Mouse (Mus musculus) heart, embryonic 15.5 days (tissue): Measurements from ENCODE around the gene Olfr531. TPM values are rescaled to one million over a fixed set of nuclear protein-coding genes. Genes with fewer than 3 reads are reported as not detected.

Source experiments
- ATAC-seq: fragments of 200-750 bp; cut with Nextera tagmentation; replicated peaks from 2 replicates; pipeline ENCODE4 v1.8.0; 2017; ENCODE audit warnings: low read depth, moderate TSS enrichment; ENCODE audit not compliant: insufficient number of reproducible peaks, insufficient read depth, low FRiP score
- H3K27ac ChIP-seq: fragments of 300-500 bp; sonication (generic); 2 replicates; pipeline ENCODE4 v1.5.1; 2015; ENCODE audit warnings: mild to moderate bottlenecking, inconsistent platforms
- H3K27me3 ChIP-seq: fragments of 300-500 bp; sonication (generic); 2 replicates; pipeline ENCODE4 v1.6.1; 2015; ENCODE audit warnings: inconsistent platforms
- H3K36me3 ChIP-seq: fragments of 300-500 bp; sonication (generic); 2 replicates; pipeline ENCODE4 v1.6.1; 2015; ENCODE audit warnings: mild to moderate bottlenecking, inconsistent platforms
- H3K4me1 ChIP-seq: fragments of 300-500 bp; sonication (generic); replicated peaks from 2 replicates; pipeline ENCODE4 v1.6.1; 2015; ENCODE audit warnings: inconsistent platforms
- H3K4me2 ChIP-seq: fragments of 300-500 bp; sonication (generic); 2 replicates; pipeline ENCODE4 v1.6.1; 2015; ENCODE audit warnings: inconsistent platforms, mild to moderate bottlenecking, moderate library complexity
- H3K4me3 ChIP-seq: fragments of 300-500 bp; sonication (generic); 2 replicates; pipeline ENCODE4 v1.5.1; 2015; ENCODE audit warnings: mild to moderate bottlenecking, inconsistent platforms
- H3K9ac ChIP-seq: fragments of 300-500 bp; sonication (generic); 2 replicates; pipeline ENCODE4 v1.6.1; 2015; ENCODE audit warnings: mild to moderate bottlenecking, inconsistent platforms
- H3K9me3 ChIP-seq: fragments of 300-500 bp; sonication (generic); replicated peaks from 2 replicates; pipeline ENCODE4 v1.6.1; 2016; ENCODE audit warnings: inconsistent platforms
- WGBS: fragments of 180-500 bp; shearing (Covaris S2); methylation state at CpG from one replicate; pipeline ENCODE4 v1.1.7; 2015; ENCODE audit warnings: mixed read lengths; 5-methylcytosine and 5-hydroxymethylcytosine counted together
- polyA plus RNA-seq: library from polyadenylated mRNA; unstranded; fragments of >200 nt; fragmentation: Nextera tagmentation; extraction: Ambion mirVana; gene quantifications from 2 replicates; pipeline ENCODE4 v1.2.1, GENCODE M21; 2015

Gene Olfr531
- not detected in 2 replicates for polyA plus RNA-seq

DNA sequence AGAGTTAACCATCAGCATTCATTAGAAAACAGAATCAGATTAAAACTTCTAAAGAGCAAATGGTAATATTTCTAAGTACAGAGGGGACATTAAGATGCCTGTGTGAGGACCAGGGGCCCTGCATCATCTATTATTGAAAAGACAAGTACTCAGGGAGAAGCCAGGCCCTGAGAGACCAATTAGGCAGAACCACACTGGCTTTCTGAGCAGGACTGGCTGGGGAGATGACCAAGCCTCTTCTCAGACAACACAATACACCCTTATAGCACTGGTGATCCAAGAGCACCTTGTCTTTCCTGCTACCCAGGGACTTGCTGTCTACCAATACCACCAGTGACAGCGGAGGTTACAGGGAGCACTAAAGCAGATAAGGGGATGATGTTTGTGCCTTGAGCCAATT, at the start of gene Olfr531:
Olfr531 (minus strand) TSS at position 101 of the 400 bp plus-strand sequence.
- 68% methylated on average over 1 of the region's 1 CpGs for WGBS
- Histone ChIP-seq H3K9me3 (no peaks in the 10 kb centered on the region), H3K4me2 (no peak within 1 kb of the TSS), H3K36me3 (no peaks in the 10 kb centered on the region), H3K4me1 (no peaks in the 10 kb centered on the region), H3K27ac (no peak within 1 kb of the TSS), H3K9ac (no peak within 1 kb of the TSS), H3K4me3 (no peak within 1 kb of the TSS), H3K27me3 (no peaks in the 10 kb centered on the region)
- ATAC-seq, result no peak

DNA sequence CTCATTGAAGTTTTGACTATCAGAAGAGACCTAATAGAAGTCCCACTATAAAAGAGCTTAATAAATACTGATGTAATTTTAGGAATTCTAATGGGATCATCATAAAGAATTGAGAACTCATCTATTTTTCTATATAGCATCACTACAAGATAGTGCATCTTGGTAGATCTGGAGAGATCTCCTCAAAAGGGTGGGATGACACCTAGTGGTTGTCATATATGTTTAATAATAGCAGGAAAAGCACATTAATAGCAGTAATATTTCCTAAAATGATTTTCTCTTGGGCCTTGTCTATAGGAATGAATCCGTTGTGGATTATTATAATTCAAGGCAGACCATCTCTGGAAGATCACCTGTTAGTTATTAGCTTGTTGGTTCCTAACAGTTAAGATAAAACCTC, 40.4 kb upstream of the Olfr531 start:
- H3K9ac ChIP-seq, result no peak overlapping the region
- 72% methylated on average over 1 of the region's 1 CpGs for WGBS
- H3K9me3 ChIP-seq, result no peaks in the 10 kb centered on the region
- H3K27ac ChIP-seq, result no peak overlapping the region
- H3K4me2 ChIP-seq, result no peak overlapping the region
- H3K4me3 ChIP-seq, result no peak overlapping the region
- ATAC-seq, result no peak
- H3K36me3 ChIP-seq, result no peaks in the 10 kb centered on the region
- H3K4me1 ChIP-seq, result no peaks in the 10 kb centered on the region
- no peaks in the 10 kb centered on the region for H3K27me3 ChIP-seq

DNA sequence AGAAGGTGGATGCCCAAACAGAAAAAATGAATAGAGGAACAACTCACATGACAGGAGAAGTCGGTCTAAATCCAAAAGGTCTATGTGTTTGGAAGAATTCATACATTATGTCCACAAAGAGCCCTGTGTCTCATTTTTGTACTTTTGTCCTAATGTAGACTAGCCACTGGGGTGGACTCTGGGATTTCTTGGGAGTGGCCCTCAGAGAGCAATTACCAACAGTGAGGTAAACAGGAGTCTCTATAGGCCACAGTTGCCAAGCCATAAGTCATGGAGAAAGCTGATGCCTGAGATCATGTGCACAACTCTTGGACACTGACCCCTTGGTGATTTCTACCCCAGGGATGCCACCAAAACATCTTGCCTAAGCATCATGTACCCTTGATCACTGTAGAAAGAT, 18.8 kb upstream of the Olfr531 start, which contains the start of gene Olfr532:
Olfr532 (minus strand) TSS at position 101 of the 400 bp plus-strand sequence.
- H3K4me3 ChIP-seq, result no peak within 1 kb of the TSS
- no peaks in the 10 kb centered on the region for H3K36me3 ChIP-seq
- ATAC-seq, result no peak
- H3K9me3 ChIP-seq, result no peaks in the 10 kb centered on the region
- H3K4me2 ChIP-seq, result no peak within 1 kb of the TSS
- H3K9ac ChIP-seq, result no peak within 1 kb of the TSS
- no peaks in the 10 kb centered on the region for H3K27me3 ChIP-seq
- H3K4me1 ChIP-seq, result no peaks in the 10 kb centered on the region
- no peak within 1 kb of the TSS for H3K27ac ChIP-seq
- 74% methylated on average over 1 of the region's 1 CpGs for WGBS

DNA sequence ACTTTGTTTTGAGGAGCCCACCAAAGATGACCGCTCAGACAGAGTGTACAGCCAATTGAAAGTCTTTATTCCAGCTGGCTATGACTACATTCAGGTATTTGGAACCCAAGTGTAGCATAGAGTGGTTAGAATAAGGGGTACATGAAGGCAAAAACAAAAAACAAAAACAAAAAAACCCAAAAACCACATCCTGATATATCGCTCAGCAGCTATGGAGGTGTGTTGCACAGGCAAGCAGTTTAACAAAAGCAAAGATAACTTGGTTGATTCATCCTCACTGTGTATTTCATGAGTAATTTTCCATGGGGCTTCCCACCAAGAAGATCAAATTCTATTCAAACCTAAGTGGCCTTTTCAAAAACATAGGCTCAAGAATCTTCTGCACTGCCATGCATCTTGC, 25.8 kb downstream of the Olfr531 start:
- Histone ChIP-seq H3K4me1 (no peaks in the 10 kb centered on the region), H3K9ac (no peak overlapping the region), H3K27me3 (no peaks in the 10 kb centered on the region), H3K4me2 (no peak overlapping the region), H3K36me3 (no peaks in the 10 kb centered on the region), H3K9me3 (no peaks in the 10 kb centered on the region), H3K27ac (no peak overlapping the region), H3K4me3 (no peak overlapping the region)
- ATAC-seq, result no peak
- 85% methylated on average over 2 of the region's 2 CpGs for WGBS

DNA sequence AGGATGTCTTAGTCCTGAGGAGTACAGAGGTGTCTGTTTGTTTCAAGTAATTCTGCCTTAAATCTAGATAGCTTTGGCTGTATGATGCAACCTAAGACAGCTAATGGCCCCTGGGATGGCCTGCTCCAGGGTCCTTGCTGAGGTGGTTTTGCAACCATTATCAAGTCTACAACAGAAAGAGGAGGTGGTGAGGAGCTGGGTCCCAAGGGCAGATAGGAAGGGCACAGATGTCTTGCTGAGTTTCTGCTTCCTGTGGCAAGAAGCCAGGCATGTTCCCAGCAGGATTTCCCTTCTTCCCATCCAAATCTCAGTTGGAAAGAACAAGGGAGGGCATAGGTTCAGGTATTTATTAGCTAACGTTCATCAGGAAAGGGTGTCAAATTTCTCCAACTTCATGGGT, 26.5 kb downstream of the Olfr531 start, which contains the start of gene Olfr530:
Olfr530 (minus strand) TSS at position 101 of the 400 bp plus-strand sequence.
- no peak within 1 kb of the TSS for H3K27ac ChIP-seq
- H3K9ac ChIP-seq, result no peak within 1 kb of the TSS
- no peaks in the 10 kb centered on the region for H3K36me3 ChIP-seq
- ATAC-seq, result no peak
- 50% methylated on average over 1 of the region's 1 CpGs for WGBS
- H3K4me3 ChIP-seq, result no peak within 1 kb of the TSS
- no peaks in the 10 kb centered on the region for H3K27me3 ChIP-seq
- no peaks in the 10 kb centered on the region for H3K4me1 ChIP-seq
- H3K9me3 ChIP-seq, result no peaks in the 10 kb centered on the region
- no peak within 1 kb of the TSS for H3K4me2 ChIP-seq

DNA sequence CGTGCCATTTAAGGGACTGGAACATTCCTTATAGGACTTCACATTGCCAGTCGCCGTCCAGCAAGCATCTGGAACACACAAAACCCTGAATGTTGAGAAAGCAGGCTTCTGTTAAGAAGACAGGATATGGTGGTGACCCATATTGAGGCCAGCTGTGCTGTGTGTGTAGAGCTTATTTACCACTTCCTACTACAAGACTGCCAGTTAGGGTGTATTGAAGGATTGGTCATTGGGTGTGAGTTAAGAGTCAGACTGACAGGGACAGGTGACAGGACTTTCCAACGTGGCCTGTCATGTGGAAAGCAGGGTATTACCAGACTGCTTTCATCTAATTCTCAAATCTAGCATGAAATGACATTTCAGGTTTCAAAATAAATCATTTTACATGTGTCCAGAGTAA, 28.4 kb downstream of the Olfr531 start:
- WGBS, result 60% methylated on average over 4 of the region's 4 CpGs
- Histone ChIP-seq H3K4me2 (no peak overlapping the region), H3K9me3 (no peaks in the 10 kb centered on the region), H3K4me1 (no peaks in the 10 kb centered on the region), H3K4me3 (no peak overlapping the region), H3K9ac (no peak overlapping the region), H3K27me3 (no peaks in the 10 kb centered on the region), H3K36me3 (no peaks in the 10 kb centered on the region), H3K27ac (no peak overlapping the region)
- no peak for ATAC-seq

DNA sequence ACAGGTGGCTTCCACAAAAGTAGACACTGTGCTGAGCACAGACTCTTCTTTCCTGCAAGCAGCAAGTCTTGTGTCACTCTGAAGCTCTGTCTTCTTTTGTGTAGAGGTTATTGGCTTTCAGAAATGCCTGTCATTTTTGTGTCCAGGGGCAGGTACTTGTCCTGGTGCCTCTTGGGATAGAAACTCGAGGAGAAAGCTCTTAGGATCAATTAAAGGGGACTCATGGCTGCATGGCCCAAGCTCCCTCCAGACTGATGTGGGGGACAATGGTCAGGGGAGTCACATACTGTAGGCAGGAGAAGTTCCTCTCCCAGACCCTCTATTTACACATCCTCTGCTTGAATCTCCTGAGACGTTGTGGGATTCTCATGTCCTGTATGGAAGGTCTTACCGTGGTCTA, 41.1 kb downstream of the Olfr531 start, which contains the start of gene Olfr60:
Olfr60 (minus strand) TSS at position 101 of the 400 bp plus-strand sequence.
- Histone ChIP-seq H3K36me3 (no peaks in the 10 kb centered on the region), H3K27me3 (no peaks in the 10 kb centered on the region), H3K9ac (no peak within 1 kb of the TSS), H3K4me2 (no peak within 1 kb of the TSS), H3K4me1 (no peaks in the 10 kb centered on the region), H3K9me3 (no peaks in the 10 kb centered on the region), H3K27ac (no peak within 1 kb of the TSS), H3K4me3 (no peak within 1 kb of the TSS)
- ATAC-seq, result no peak
- WGBS, result 55% methylated on average over 3 of the region's 3 CpGs

Other genes with a start within 250 kb of the Olfr531 start
- 0.05 and 0.36 TPM in 2 replicates for gene Sprn, start 248.0 kb downstream of the Olfr531 start, polyA plus RNA-seq
- gene Olfr522, start 238.2 kb downstream of the Olfr531 start, polyA plus RNA-seq, result not detected in 2 replicates
- not detected in 2 replicates for gene Olfr523, start 229.7 kb downstream of the Olfr531 start, polyA plus RNA-seq
- 0.06 and 0.42 TPM in 2 replicates for gene Olfr524, start 197.0 kb downstream of the Olfr531 start, polyA plus RNA-seq
- gene Cd163l1, start 184.7 kb downstream of the Olfr531 start, polyA plus RNA-seq, result 0.87 and 8.2 TPM in 2 replicates
- gene 5830411N06Rik, start 155.6 kb downstream of the Olfr531 start, polyA plus RNA-seq, result 0.04 and 0.52 TPM in 2 replicates
- not detected in 2 replicates for gene Olfr525, start 82.1 kb downstream of the Olfr531 start, polyA plus RNA-seq
- gene Olfr527, start 68.9 kb downstream of the Olfr531 start, polyA plus RNA-seq, result not detected in 2 replicates
- gene Olfr60, start 41.2 kb downstream of the Olfr531 start, polyA plus RNA-seq, result not detected in 2 replicates
- gene Olfr530, start 26.6 kb downstream of the Olfr531 start, polyA plus RNA-seq, result not detected in 2 replicates
- not detected in 2 replicates for gene Olfr532, start 18.7 kb upstream of the Olfr531 start, polyA plus RNA-seq
- gene Olfr533, start 60.5 kb upstream of the Olfr531 start, polyA plus RNA-seq, result not detected in 2 replicates
- gene Olfr535, start 81.3 kb upstream of the Olfr531 start, polyA plus RNA-seq, result not detected in 2 replicates
- gene Olfr536, start 104.5 kb upstream of the Olfr531 start, polyA plus RNA-seq, result not detected in 2 replicates
- gene Olfr538, start 165.0 kb upstream of the Olfr531 start, polyA plus RNA-seq, result not detected in 2 replicates
- not detected in 2 replicates for gene Olfr46, start 198.4 kb upstream of the Olfr531 start, polyA plus RNA-seq
- gene Olfr61, start 226.1 kb upstream of the Olfr531 start, polyA plus RNA-seq, result not detected in 2 replicates
- gene Olfr53, start 243.5 kb upstream of the Olfr531 start, polyA plus RNA-seq, result not detected in 2 replicates